Mouse (Mus musculus) embryonic fibroblast, embryonic 13.5 days (primary cell): ENCODE data around the gene Cdk17.

Experiments
- CTCF ChIP-seq: IDR thresholded peaks from 2 replicates; pipeline ENCODE4 v1.5.1; 2011; ENCODE audit warnings: mild to moderate bottlenecking, control low read depth, low read length, moderate library complexity, borderline replicate concordance; ENCODE audit not compliant: insufficient read depth
- POLR2A ChIP-seq: IDR thresholded peaks from 2 replicates; pipeline ENCODE4 v1.6.1; 2011; ENCODE audit warnings: low read depth, mild to moderate bottlenecking, control low read depth, low read length, moderate library complexity

DNA sequence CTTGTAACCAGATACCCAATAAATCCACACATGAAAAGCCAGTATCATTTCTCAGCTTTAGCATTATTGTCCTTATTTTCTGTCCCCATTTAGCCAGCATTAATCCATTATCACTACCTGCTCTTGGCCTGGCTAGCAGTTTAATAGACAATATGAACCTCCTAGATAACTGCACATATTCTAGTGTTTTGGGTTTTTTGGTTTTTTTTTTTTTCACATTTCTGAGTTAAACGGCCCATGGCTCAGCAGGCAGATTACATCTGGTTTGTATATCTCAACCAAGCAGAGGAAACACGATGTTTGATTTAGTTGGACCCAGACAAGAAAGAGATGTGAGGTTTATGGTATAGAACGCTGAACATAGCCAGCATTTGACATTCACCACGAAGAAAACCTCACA is 109.1 kb downstream of the Cdk17 start:
- TF ChIP-seq POLR2A (no peak), CTCF (no peak)
